Mouse (Mus musculus) cortical plate, adult 2 months (tissue): ENCODE data around the gene Hdac9. TPM values are rescaled to one million over a fixed set of nuclear protein-coding genes. Genes with fewer than 3 reads are reported as not detected.

Source experiments
- H3K27ac ChIP-seq: fragments of 200-500 bp; 2 replicates; pipeline ENCODE4 v1.5.1; 2012; ENCODE audit warnings: low read length, control low read depth, inconsistent platforms; ENCODE audit not compliant: insufficient read depth
- H3K4me1 ChIP-seq: fragments of 200-500 bp; 2 replicates; pipeline ENCODE4 v1.6.1; 2011; ENCODE audit warnings: low read length; ENCODE audit not compliant: control insufficient read depth, insufficient read depth
- H3K4me3 ChIP-seq: fragments of 200-500 bp; 2 replicates; pipeline ENCODE4 v1.5.1; 2011; ENCODE audit warnings: mild to moderate bottlenecking, low read length, control low read depth; ENCODE audit not compliant: insufficient read depth
- CTCF ChIP-seq: fragments of 200-500 bp; IDR thresholded peaks from 2 replicates; pipeline ENCODE4 v1.5.1; 2011; ENCODE audit warnings: mild to moderate bottlenecking, control low read depth, low read length; ENCODE audit not compliant: insufficient read depth; ENCODE audit errors: extremely low read depth
- POLR2A ChIP-seq: fragments of 200-500 bp; IDR thresholded peaks from 2 replicates; pipeline ENCODE4 v1.6.1; 2011; ENCODE audit warnings: mild to moderate bottlenecking, low read length, control low read depth; ENCODE audit not compliant: insufficient read depth; ENCODE audit errors: extremely low read depth
- polyA plus RNA-seq: library from polyadenylated mRNA; depleted of rRNA; stranded (reverse); fragments of >200 nt; gene quantifications from 2 replicates; pipeline ENCODE4 v1.2.3, GENCODE M21; 2012

Hdac9 gene
- polyA plus RNA-seq, 1 experiment: 23.8 TPM

- no peak for TF ChIP-seq POLR2A
- no peak for TF ChIP-seq CTCF
- Histone ChIP-seq H3K4me1 (no peaks in the 10 kb centered on the region), H3K27ac (no peak overlapping the region), H3K4me3 (no peak overlapping the region)
These were observed 604.7 kb downstream of the Hdac9 start for GRCm38 (mm10) chr12:34312113-34312719.

- TF ChIP-seq POLR2A: no peak
- TF ChIP-seq CTCF: no peak
- Histone ChIP-seq H3K27ac (no peak overlapping the region), H3K4me3 (no peak overlapping the region), H3K4me1 (no peaks in the 10 kb centered on the region)
These were observed 611.4 kb downstream of the Hdac9 start for GRCm38 (mm10) chr12:34305453-34305852.

- Histone ChIP-seq H3K27ac (no peak overlapping the region), H3K4me3 (no peak overlapping the region), H3K4me1 (no peaks in the 10 kb centered on the region)
- TF ChIP-seq CTCF (no peak), POLR2A (no peak)
These were observed 624.5 kb downstream of the Hdac9 start for GRCm38 (mm10) chr12:34292346-34292745.

- TF ChIP-seq CTCF: no peak
- TF ChIP-seq POLR2A: no peak
- Histone ChIP-seq H3K4me3 (no peak overlapping the region), H3K4me1 (no peaks in the 10 kb centered on the region), H3K27ac (no peak overlapping the region)
These were observed 629.7 kb downstream of the Hdac9 start for GRCm38 (mm10) chr12:34287218-34287617.

GRCm38 (mm10) chr12:34284888-34285287 lies 632.0 kb downstream of the Hdac9 start:
- TF ChIP-seq POLR2A (no peak), CTCF (no peak)
- Histone ChIP-seq H3K4me3 (no peak overlapping the region), H3K4me1 (no peaks in the 10 kb centered on the region), H3K27ac (no peak overlapping the region)

- TF ChIP-seq POLR2A (no peak), CTCF (no peak)
- Histone ChIP-seq H3K4me1 (no peaks in the 10 kb centered on the region), H3K4me3 (no peak overlapping the region), H3K27ac (no peak overlapping the region)
These were observed 632.5 kb downstream of the Hdac9 start for GRCm38 (mm10) chr12:34284396-34284795.

GRCm38 (mm10) chr12:34278822-34279221 lies 638.1 kb downstream of the Hdac9 start:
- Histone ChIP-seq H3K4me1 (no peaks in the 10 kb centered on the region), H3K4me3 (no peak overlapping the region), H3K27ac (no peak overlapping the region)
- TF ChIP-seq POLR2A (no peak), CTCF (no peak)

GRCm38 (mm10) chr12:34273816-34274215 lies 643.1 kb downstream of the Hdac9 start:
- no peak overlapping the region for H3K4me3 ChIP-seq

GRCm38 (mm10) chr12:34270096-34270495 lies 646.8 kb downstream of the Hdac9 start:
- Histone ChIP-seq H3K27ac (no peak overlapping the region), H3K4me3 (no peak overlapping the region), H3K4me1 (no peaks in the 10 kb centered on the region)
- TF ChIP-seq POLR2A: no peak

More at GRCm38 (mm10) chr12:34273816-34274215, 643.1 kb downstream of the Hdac9 start:
- Histone ChIP-seq H3K4me1 (no peaks in the 10 kb centered on the region), H3K27ac (no peak overlapping the region)
- no peak for TF ChIP-seq CTCF
- no peak for TF ChIP-seq POLR2A

- H3K4me1 ChIP-seq: no peaks in the 10 kb centered on the region
- no peak overlapping the region for H3K27ac ChIP-seq
- TF ChIP-seq POLR2A (no peak), CTCF (no peak)
- no peak overlapping the region for H3K4me3 ChIP-seq
These were observed 647.3 kb downstream of the Hdac9 start for GRCm38 (mm10) chr12:34269472-34270040.

GRCm38 (mm10) chr12:34259651-34260050 lies 657.2 kb downstream of the Hdac9 start:
- TF ChIP-seq POLR2A: no peak
- no peak for TF ChIP-seq CTCF
- Histone ChIP-seq H3K27ac (no peak overlapping the region), H3K4me1 (no peaks in the 10 kb centered on the region), H3K4me3 (no peak overlapping the region)
